Mouse (Mus musculus): ENCODE data around the gene Gtf2b. TPM values are rescaled to one million over a fixed set of nuclear protein-coding genes. Genes with fewer than 3 reads are reported as not detected.

The Gtf2b gene
- 10 to 100 TPM; 76.0 to 86.5 TPM for polyA plus RNA-seq (2017; shearing (Covaris generic))

DNA sequence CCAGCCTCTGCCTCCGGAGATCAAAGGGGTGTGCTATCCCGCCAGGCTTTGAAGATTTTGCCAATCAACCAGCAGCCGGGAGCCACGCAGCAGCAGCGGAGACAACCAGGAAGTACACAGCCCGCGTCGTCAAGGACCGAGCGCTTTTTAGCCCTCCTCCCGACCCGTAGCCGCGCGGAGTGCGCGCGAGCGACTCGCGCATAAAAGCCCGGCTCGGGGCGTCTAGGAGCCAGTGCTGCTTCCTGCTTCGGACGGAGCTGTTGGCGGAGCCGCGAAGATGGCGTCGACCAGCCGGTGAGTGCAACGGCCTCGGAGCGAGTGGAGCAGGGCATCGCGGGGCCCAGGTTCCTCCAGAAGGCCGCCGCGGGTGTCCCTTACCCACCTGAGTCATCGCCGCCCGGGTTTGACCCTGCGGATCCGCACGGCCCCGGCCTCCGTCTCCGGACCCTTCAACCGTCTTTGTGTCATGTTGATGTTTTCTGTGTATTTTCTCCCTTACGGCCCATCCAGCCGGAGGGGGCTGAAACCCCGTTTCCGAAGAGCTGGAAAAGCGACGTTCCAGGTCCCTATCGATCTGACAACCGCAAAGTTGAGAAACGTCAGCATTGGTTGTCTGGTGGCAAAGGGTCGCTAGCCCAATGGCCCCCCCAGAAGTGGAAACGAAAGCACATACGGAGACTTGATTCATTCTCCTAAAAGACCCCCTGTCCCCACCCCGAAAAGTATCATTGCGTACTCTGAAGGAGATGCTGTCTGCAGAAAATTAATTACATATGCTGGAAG is at the start of gene Gtf2b:
Gene Gtf2b (plus strand): TSS at position 51 of the 783 bp plus-strand sequence.

Other genes with a start within 250 kb of the Gtf2b start
- gene Gbp7, start 234.7 kb upstream of the Gtf2b start, polyA plus RNA-seq (2017; shearing (Covaris generic)) = 100 to 1,000 TPM; 140 to 335 TPM
- gene Gbp3, start 205.0 kb upstream of the Gtf2b start, polyA plus RNA-seq (2017; shearing (Covaris generic)) = 100 to 1,000 TPM in 1 of 2 experiments, 10 to 100 TPM in 1; 50.2 to 191 TPM
- gene Gbp2b, start 170.2 kb upstream of the Gtf2b start, polyA plus RNA-seq (2017; shearing (Covaris generic)) = 10 to 100 TPM in 1 of 2 experiments, 1 to 10 TPM in 1; 3.0 to 25.8 TPM
- 100 to 1,000 TPM in 1 of 2 experiments, 10 to 100 TPM in 1; 96.9 to 159 TPM for gene Gbp2, start 144.4 kb upstream of the Gtf2b start, polyA plus RNA-seq (2017; shearing (Covaris generic))
- gene Kyat3, start 64.0 kb upstream of the Gtf2b start, polyA plus RNA-seq (2017; shearing (Covaris generic)) = 1 to 10 TPM; 3.3 to 3.5 TPM
- gene Pkn2, start 117.0 kb downstream of the Gtf2b start, polyA plus RNA-seq (2017; shearing (Covaris generic)) = 10 to 100 TPM; 50.0 to 56.5 TPM